Mouse (Mus musculus): ENCODE measurements around the gene Ifnar2.

GRCm38 (mm10) chr16:91433329-91433933, 60.8 kb downstream of the Ifnar2 start:
- TF ChIP-seq POLR2A (IDR thresholded peaks at IDR 0.05; ENCODE audit: extremely low read depth, insufficient read depth, low read length) (no peak), CTCF (IDR thresholded peaks at IDR 0.05; ENCODE audit: low read depth, low read length) (no peak)

All from liver, adult 2 months (tissue).